Mouse (Mus musculus): ENCODE results near the gene Rarres1.

Rarres1 gene

DNA sequence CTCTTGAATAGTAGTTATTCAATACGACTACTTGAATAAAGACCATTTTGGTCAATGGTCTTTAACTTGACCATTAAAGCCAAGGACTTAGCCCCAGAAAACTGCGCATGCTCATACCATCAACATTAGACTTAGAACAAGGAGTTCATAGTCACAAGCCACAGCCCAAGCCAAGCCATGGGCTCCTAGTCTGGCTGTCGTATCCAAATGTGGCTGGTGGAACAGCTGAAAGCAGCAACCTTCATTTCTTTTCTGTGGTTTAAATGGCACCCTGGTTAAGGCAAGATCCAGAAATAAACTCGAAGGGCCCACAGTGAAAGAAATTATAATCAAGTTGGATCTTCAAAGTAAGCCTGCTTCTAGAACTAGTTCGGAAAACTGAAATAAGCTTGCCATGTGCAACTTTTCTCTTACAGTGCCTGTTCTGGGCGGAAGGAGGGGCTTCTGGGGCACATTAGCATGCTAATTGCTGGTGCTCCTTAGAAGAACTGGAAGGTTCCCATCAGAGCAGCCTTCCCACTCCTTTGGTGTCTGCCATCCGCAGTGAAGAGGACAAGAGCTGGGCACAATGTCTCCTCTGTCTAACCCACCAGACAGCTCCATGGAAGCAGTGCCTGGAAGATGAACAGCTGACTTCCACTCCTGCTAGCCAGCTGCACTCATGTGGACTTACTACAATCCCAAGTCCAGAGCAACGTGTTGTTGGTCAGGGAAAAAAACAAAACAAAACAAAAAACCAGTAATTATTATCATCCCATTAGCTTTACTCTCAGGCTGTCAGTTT is 23.0 kb downstream of the Rarres1 start:
- DNase-seq (ENCODE audit: low spot score), result no peak

DNA sequence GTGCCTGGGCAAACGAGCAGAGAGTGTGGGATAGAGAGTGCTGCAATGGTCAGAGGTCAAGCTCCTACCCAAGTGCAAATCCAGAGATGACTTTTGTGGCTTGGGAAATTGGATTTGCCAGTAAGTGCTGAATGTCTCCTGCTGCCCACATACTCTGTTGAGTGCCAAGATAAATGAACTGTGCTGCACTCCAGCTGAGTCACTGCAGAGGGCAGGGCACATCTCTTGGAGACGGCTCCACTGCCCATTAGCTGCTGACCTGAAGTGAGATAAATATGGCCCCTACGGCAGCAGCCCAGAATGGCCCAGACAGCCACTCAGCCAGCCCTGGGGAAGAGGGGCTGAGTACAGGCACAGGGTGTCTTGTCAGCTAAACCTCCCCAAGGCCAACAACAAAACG is 25.2 kb downstream of the Rarres1 start:
- DNase-seq (ENCODE audit: low spot score), result no peak

DNA sequence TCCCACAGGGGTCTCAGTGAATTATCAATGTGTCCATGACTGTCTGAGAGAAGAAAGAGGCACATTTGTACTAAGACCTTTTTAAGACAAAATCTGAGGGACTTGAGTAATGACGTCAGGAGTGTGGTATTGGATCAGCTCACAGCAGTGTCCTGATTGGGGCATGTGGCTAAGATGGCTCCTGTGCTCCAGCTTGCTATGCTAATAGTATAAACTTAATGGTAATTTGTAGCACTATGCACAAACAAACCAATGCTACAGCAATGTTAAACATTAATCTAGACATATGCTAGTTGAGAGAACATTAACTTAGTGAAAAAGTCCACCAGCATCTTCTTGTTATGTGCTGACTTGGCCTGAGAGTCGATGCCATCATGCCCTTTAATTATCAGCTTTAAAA is 30.1 kb downstream of the Rarres1 start:
- DNase-seq (ENCODE audit: low spot score), result no peak

DNA sequence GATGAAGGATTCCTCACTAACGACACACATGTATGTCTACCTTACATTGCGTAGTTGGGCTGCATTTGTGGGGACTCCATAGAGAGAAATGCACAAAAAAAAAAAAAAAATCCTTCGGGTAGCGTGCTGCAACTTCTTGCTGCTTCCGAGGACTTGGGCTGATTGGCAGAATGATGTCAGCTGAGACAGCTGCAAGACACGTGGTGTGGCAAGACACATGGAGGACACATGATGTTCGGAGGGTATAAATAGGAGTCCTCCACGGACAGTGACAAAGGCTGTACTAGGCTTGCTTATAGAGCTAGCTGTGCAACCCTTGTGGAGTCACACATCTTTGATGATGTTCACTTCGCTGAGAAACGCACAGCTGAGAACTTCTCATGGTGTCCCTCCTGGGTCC is 32.9 kb downstream of the Rarres1 start:
- no peak for DNase-seq (ENCODE audit: low spot score)

DNA sequence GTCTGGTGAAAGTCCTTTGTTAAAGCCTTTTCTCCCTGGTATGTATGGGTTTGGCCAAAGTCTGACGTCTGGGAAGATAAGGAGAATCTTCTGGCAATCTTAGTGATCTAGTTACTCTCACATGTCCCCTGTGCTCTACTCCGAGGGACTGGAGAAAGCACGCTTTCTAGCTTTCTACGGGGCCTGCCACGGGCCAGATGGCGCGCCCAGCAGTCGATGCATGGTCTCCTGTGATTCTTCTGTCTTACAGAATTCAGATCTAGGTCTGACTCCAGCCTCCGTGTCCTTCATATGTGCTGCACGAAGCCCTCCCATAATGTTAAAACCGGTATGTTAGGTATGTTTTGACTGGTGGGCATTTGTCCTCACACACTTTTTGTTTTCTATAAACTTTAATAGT is 35.5 kb downstream of the Rarres1 start:
- no peak for DNase-seq (ENCODE audit: low spot score)

DNA sequence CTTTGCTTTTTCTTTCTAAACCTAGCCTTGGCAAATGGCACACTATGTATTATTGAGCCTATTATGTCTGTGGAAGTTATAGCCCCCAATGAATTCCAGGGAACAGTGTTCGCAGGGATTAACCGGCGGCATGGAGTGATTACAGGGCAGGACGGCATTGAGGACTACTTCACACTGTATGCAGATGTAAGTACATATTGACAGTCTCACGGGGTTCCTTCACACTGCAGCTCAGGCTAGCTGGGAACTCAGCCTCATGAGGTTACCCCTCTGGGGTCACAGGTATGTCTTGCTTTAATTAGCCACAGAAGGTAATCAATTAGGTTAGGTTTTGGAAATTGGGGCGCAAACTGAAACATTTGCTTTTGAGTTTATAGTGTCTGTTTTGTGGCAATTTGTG is 41.9 kb downstream of the Rarres1 start:
- no peak for DNase-seq (ENCODE audit: low spot score)

DNA sequence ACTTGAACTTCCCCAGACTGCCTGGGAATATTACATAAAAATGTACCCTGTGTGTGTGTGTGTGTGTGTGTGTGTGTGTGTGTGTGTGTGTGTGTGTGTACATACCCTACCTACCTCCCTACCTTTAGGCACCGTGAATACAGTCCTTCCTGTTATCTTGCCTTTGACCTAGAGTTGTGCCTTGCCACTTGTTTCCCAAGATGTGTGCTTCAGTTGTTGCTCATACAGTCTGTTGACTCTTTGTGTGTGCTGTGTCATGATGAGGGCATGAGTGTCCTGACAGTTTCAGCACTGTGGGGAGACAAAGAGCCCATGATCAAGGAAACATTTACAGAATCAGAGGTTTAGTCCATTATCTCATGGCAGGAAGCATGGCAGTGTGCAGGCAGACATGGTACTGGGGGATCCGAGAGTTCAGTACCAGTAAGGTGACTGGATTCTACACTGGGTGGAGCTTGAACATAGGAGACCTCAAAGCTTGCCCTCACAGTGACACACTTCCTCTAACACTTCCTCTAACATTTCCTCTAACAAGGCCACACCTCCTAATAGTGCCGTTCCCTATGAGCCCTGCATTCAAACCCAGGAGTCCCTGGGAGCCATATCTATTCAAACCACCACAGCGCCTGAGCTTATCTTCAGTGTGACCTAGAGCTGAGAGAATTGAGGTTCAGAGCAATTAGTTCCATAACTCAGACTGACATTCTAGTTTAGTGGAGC is 43.8 kb downstream of the Rarres1 start:
- DNase-seq (ENCODE audit: low spot score), result no peak

DNA sequence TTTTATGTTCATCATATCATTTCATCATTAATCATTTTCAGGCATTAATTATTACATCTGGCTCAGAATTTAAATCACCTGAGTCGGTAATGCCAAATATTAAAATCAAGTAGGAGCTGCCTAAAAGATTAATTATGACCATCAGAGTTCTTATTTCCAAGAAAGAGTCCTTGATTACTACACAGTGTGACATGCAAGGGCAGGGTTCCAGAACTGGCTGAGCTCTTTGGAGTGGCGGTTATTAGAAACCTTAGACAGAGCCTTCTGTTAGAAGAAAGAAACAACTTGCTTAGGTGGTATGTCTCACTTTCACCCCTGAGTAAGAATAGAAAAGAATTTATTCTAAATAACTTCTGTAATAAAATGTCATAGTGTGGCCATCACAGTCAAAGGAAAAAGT is 48.0 kb downstream of the Rarres1 start:
- DNase-seq (ENCODE audit: low spot score), result no peak

DNA sequence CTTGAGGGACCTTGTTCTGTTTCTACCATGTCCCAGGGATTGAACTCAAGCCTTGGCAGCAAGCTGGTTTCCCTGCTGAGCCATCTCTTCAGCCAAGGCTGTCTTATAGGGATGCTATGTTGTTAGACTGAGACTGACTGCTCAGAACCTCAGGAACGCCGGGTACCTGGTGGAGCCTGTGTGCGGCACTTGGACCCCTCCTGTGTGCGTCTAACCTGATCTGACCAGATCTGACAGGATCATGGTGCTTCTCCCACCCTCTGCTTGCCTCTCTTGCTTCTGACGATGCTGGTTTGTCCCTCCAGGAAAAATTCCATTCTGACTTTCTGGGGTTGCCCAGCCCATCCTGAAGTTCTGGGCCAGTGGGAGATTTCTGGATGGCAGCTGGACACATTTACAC is 48.7 kb downstream of the Rarres1 start:
- DNase-seq (ENCODE audit: low spot score), result no peak

DNA sequence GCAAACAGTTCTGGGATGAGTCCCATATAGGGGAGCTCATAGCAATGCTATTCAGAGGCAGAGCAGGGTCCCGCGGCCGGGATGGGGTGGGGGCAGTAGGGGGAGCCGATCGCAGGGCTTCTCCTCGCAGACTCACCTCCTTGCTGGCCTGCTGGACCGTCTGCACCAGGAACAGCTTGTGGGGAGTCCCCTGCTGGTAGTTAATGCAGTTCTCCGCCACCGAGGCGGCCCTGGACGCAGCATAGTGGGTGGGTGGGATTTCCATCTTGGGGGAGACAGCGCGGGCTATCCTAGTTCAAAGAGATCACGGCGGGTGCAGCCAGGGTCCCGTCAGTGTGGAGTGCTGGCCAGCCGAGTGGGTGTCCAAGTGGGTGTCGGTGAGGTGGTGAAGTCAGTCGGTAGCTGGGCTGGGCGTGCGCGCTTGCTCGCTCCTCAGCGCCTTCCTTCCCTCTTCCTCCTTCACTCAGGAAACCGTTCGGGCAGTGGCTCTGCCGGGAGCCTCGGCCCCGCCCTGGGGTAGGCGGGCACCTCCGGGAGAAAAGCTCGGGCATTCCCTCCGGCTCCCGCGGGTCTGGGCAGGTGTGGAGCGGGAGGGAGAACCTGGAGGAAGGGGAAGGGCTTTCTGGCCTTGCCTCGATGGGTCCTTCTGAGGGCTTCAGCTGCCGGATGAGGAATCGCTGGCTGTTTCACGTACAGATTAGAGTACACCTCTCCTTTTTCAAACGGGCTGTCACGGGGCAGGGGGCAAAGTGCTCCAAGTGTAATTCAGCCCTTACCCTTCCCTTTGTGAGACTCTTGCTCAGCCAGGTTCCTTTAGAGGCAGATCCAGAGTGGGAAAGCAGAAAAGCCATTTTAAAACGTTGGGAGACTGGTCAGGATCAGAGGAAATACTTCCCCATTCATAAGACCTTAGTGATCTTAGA is 51.6 kb downstream of the Rarres1 start, which contains the start of gene Lxn:
TSS of gene Lxn (minus strand) at position 477 of the 923 bp plus-strand sequence.
- DNase-seq (ENCODE audit: low spot score), result peak; percentile 69

DNA sequence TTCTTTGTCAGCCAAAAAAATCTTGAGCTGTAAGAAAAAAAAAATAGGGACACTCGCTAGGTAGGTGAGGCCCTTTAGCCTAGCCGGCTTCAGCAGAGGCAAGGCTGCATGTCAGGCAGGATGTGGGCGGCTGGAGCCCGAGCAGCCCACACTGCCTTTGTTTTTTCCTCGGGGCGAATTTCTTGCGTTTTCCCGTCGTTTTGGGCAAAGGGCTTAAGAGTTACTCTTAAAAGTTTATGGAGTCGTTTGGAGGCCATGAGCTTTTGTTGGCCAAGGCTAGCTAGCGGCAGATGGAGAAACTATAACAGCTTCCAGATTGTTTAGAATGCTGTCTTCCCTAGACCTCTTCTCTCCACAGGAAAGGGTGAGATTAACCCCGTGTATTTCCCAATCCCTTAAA is 52.3 kb downstream of the Rarres1 start:
- no peak for DNase-seq (ENCODE audit: low spot score)

DNA sequence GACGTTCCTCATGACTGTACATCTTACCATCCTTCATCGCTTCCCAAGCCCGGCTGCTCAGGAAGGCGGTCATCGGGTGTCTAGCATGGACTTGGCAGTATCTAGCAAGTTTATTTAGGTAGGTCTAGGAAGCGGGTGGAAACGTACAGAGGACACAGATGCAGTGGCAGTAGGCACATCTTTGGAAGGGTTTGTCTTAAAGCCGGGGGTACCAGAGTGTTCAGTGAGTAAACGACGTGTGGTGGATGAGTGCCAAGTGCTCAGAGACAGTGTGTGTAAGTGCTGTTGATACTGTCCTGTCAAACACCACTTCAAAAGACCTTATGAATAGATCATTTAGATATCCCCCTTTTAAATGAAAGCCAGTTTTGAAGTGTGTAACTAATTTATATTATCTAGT is 52.7 kb downstream of the Rarres1 start:
- no peak for DNase-seq (ENCODE audit: low spot score)

DNA sequence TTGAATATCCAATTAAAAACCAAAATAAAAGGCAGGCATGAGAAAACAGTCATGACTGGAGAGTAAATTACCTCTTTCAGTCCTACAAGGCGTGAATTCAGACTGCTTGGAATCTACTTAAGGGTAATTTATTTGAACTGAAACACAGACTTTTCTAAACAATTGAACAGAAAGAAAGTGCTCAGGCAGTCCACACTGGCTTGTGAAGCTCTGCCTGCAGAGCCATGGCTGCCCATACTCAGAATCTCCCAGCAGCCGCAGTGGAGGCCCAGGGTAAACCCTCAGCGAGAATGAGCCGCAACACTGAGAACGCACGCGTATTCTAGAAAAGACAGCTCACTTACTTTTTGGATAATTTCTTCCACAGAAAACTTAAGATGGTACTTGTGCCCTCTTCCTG is 53.3 kb downstream of the Rarres1 start:
- DNase-seq (ENCODE audit: low spot score), result no peak

DNA sequence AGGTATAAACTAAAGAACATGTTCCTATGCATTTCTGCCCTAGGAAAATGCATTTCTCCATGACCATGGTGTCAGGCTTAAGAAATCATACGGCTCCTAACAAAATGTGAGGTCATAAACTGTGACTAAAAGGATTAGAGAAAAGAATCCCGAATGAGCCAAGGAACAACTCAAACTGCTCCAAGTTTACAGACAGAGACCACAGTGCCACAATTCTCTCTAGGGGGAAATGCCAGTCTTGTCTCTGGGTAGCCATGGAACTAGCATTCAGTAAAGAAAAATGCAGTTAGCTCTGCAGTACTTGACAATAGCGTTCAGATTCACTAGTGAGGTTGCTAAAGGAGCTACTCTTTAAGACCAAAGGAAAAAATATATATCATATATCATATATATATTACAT is 55.4 kb downstream of the Rarres1 start:
- no peak for DNase-seq (ENCODE audit: low spot score)

DNA sequence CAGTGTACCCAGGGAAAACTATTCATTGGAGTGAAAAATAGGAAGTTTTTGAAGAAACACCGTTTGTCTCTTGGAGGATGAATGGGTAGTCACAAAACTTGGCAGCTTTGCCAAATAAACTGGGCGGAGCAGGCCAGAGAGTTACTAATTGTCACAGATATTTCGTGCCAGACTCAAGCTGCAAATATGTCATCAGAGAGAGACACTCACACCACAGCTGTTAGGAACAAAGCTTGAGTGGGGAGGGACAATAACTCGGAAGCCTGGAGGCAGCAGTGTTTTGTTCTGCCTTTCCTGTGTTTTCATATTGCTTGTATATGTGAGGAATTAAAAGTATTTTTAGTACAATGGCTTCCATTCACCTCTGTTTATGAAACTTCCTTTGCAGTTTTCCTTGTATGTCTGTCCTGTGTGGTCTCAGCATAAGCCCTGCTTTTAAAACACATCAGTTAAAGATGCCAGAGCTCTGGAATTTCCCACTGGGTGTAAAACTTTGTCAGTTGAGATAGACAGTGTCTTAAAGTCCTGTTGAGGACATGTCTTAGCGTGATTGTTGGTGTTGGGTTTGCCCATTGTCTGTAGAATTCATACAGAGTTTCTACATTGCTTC is 64.6 kb downstream of the Rarres1 start:
- DNase-seq (ENCODE audit: low spot score), result no peak

DNA sequence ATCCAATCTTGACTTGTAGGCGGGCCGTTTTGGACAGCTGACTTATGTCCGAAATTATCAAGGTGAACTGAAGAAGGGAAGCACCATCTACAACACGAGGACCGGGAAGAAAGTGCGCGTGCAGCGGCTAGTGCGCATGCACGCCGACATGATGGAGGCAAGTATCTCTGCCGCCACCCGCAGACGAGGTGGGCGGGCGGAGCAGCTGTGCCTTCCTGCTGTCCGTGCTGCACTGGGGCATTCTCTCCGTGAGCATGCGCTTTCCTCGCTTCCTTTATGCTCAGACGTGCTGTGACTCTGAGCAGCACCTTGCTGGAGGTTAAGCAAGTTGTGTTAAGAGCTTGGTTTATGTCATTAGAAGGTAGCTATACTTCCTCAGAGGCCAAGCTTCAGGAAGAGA is 65.7 kb downstream of the Rarres1 start:
- no peak for DNase-seq (ENCODE audit: low spot score)

DNA sequence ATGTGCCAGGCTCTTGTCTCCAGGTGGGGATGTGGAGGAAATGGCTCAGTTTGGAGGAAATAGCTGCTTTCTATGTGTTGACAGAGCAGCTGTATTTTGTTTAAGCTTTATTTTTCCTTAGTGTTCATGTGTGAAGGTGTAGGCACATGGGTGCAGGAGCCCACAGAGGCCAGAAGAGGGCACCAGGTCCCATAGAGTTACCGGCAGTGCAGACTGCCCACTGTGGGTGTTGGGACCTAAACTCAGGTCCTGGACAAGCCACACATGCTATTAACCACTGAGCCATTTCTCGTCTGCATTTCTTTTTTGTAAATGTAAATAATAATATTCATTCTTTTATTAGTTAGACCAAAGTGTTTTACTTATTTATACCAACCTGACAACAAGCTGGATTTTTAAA is 68.2 kb downstream of the Rarres1 start:
- no peak for DNase-seq (ENCODE audit: low spot score)

DNA sequence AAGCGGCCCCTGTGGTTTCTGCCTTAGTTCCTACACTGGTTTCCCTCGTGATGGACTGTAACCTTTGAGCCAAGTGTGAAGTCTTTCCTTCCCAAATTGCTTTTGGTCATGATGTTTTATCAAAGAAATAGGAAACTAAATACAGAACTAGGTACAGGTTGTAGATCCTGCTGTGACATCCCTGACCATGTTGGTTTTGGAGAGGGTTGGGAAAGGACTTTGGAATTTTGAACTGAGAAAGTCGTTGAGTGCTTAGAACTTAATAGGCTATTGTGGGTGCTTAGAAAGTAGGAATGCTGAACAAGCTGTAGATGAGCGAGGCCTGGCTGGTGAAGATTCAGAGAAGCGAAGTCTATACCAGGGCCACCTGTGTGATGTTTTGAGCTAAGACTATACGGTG is 81.3 kb downstream of the Rarres1 start:
- DNase-seq (ENCODE audit: low spot score), result no peak

DNA sequence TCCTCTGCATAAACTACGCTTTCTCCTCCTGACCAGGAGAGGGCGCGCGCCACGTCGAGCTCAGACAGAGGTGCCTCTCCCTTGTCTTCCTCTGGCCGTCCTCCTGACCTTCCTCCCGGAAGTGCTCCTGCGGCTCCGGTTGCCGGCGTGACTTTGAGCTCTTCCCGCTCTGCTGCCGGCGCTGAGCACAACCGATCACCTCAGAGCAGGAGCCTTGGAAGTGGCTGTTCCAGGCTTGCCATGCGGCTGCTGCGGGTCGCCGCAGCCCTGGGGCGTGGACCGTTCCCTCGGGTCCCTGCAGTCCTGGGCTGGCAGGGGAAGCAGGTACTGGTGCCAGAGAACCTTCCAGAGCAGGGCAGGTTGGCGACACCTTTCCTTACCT is 85.3 kb downstream of the Rarres1 start, which contains the start of gene Gfm1:
TSS of gene Gfm1 (plus strand) at position 98 of the 382 bp plus-strand sequence.
- peak; percentile 86 for DNase-seq (ENCODE audit: low spot score)

DNA sequence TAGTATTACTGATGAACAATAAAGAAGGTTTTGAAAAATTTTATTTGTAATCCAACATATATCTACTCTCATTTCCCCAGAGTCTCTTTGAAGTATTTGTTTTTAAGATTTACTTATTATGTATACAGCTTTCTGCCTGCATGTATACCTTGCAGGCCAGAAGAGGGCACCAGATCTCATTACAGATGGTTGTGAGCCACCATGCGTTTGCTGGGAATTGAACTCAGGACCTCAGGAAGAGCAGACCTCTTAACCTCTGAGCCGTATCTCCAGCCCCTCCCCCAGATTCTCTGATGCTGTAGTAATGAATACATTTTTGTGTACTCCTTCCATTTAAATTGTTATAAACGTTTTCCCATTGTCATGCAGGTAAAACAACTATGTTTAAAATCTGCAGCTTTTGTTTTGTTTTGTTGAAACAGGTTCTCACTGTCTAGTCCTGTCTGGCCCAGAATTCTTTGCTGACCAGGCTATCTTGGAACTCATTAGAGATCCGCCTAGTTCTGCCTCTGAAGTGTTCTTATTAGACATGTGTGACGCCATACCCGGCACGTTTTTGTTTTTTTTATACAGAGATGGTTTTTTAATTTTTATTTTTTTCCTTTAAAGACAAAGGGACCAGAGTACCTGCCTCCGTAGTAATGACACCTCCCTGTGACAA is 85.9 kb downstream of the Rarres1 start:
- no peak for DNase-seq (ENCODE audit: low spot score)

All from testis, postnatal 14 days (tissue).